Mouse (Mus musculus) forebrain, embryonic 14.5 days (tissue): Measurements from ENCODE around the gene Baiap2. TPM values are rescaled to one million over a fixed set of nuclear protein-coding genes. Genes with fewer than 3 reads are reported as not detected.

ENCODE experiments used
- ATAC-seq: fragments of 200-750 bp; cut with Nextera tagmentation; 2 replicates; pipeline ENCODE4 v1.8.0; 2017; ENCODE audit warnings: mild to moderate bottlenecking, moderate library complexity
- DNase-seq: peaks from one replicate; pipeline ENCODE4 v3.0.0-alpha.2; 2015; ENCODE audit warnings: low spot score
- H3K27ac ChIP-seq: fragments of 300-500 bp; sonication (generic); 2 replicates; pipeline ENCODE4 v1.5.1; 2014; ENCODE audit warnings: low read depth, mild to moderate bottlenecking, control low read depth, low read length, moderate library complexity
- H3K27me3 ChIP-seq: fragments of 300-500 bp; sonication (generic); replicated peaks from 2 replicates; pipeline ENCODE4 v1.6.1; 2014; ENCODE audit warnings: low read length, control low read depth, mixed read lengths; ENCODE audit not compliant: control insufficient read depth, insufficient read depth
- H3K36me3 ChIP-seq: fragments of 300-500 bp; sonication (generic); 2 replicates; pipeline ENCODE4 v1.6.1; 2014; ENCODE audit warnings: low read length, control low read depth; ENCODE audit not compliant: control insufficient read depth, insufficient read depth
- H3K4me1 ChIP-seq: fragments of 300-500 bp; sonication (generic); 2 replicates; pipeline ENCODE4 v1.6.1; 2014; ENCODE audit warnings: antibody characterized with exemption, low read length, control low read depth; ENCODE audit not compliant: control insufficient read depth, insufficient read depth
- H3K4me2 ChIP-seq: fragments of 300-500 bp; sonication (generic); 2 replicates; pipeline ENCODE4 v1.6.1; 2014; ENCODE audit warnings: mild to moderate bottlenecking, control low read depth, low read length
- H3K4me3 ChIP-seq: fragments of 300-500 bp; sonication (generic); 2 replicates; pipeline ENCODE4 v1.5.1; 2014; ENCODE audit warnings: low read depth, low read length, control low read depth
- H3K9ac ChIP-seq: fragments of 300-500 bp; sonication (generic); 2 replicates; pipeline ENCODE4 v1.6.1; 2014; ENCODE audit warnings: mild to moderate bottlenecking, low read length, control low read depth, moderate library complexity
- H3K9me3 ChIP-seq: fragments of 300-500 bp; sonication (generic); replicated peaks from 2 replicates; pipeline ENCODE4 v1.6.1; 2016; ENCODE audit warnings: low read length, control low read depth, mixed read lengths; ENCODE audit not compliant: control insufficient read depth
- WGBS: fragments of 180-500 bp; shearing (Covaris S2); extraction: QIAGEN DNeasy Blood & Tissue Kit; methylation state at CpG from one replicate; pipeline ENCODE4 v1.1.7; 2014; 5-methylcytosine and 5-hydroxymethylcytosine counted together
- polyA plus RNA-seq: library from polyadenylated mRNA; unstranded; fragments of >200 nt; fragmentation: Nextera tagmentation; extraction: Ambion mirVana; gene quantifications from 2 replicates; pipeline ENCODE4 v1.2.1, GENCODE M21; 2014

The Baiap2 gene
- polyA plus RNA-seq, 1 experiment from 2014 or later = 18.7 TPM

GRCm38 (mm10) chr11:119929603-119930265 is 12.8 kb upstream of the Baiap2 start:
- Histone ChIP-seq H3K27me3 (no peaks in the 10 kb centered on the region), H3K4me1 (no peaks in the 10 kb centered on the region), H3K4me2 (no peak overlapping the region), H3K9me3 (no peaks in the 10 kb centered on the region), H3K27ac (no peak overlapping the region), H3K9ac (no peak overlapping the region), H3K4me3 (no peak overlapping the region), H3K36me3 (no peaks in the 10 kb centered on the region)
- peak; percentile 34 for DNase-seq
- ATAC-seq = no peak
- 77% methylated on average over 6 of the region's 6 CpGs for WGBS

GRCm38 (mm10) chr11:119931809-119932208 is 10.8 kb upstream of the Baiap2 start:
- H3K9me3 ChIP-seq = no peaks in the 10 kb centered on the region
- no peaks in the 10 kb centered on the region for H3K27me3 ChIP-seq
- peaks cover 12% of the 10 kb centered on the region for H3K4me1 ChIP-seq
- no peak overlapping the region for H3K4me2 ChIP-seq
- WGBS = 84% methylated on average over 10 of the region's 10 CpGs
- no peaks in the 10 kb centered on the region for H3K36me3 ChIP-seq
- DNase-seq (no peak), ATAC-seq (no peak)
- H3K27ac ChIP-seq = no peak overlapping the region
- no peak overlapping the region for H3K9ac ChIP-seq
- H3K4me3 ChIP-seq = no peak overlapping the region

- no peaks in the 10 kb centered on the region for H3K27me3 ChIP-seq
- 65% methylated on average over 4 of the region's 4 CpGs for WGBS
- DNase-seq = no peak
- H3K9ac ChIP-seq = no peak overlapping the region
- H3K9me3 ChIP-seq = no peaks in the 10 kb centered on the region
- H3K4me1 ChIP-seq = peaks cover 12% of the 10 kb centered on the region
- H3K36me3 ChIP-seq = no peaks in the 10 kb centered on the region
- no peak for ATAC-seq
- no peak overlapping the region for H3K4me2 ChIP-seq
- H3K27ac ChIP-seq = no peak overlapping the region
- H3K4me3 ChIP-seq = no peak overlapping the region
Measured at GRCm38 (mm10) chr11:119933142-119933541, 9.4 kb upstream of the Baiap2 start.

GRCm38 (mm10) chr11:119933819-119934583 is 8.6 kb upstream of the Baiap2 start:
- no peak overlapping the region for H3K9ac ChIP-seq
- H3K27me3 ChIP-seq = no peaks in the 10 kb centered on the region
- no peak overlapping the region for H3K27ac ChIP-seq
- H3K4me2 ChIP-seq = no peak overlapping the region
- ATAC-seq (no peak), DNase-seq (no peak)
- WGBS = 87% methylated on average over 8 of the region's 8 CpGs
- H3K36me3 ChIP-seq = no peaks in the 10 kb centered on the region
- H3K9me3 ChIP-seq = no peaks in the 10 kb centered on the region
- peaks cover 13% of the 10 kb centered on the region for H3K4me1 ChIP-seq
- no peak overlapping the region for H3K4me3 ChIP-seq

- ATAC-seq = no peak
- peaks cover 19% of the 10 kb centered on the region for H3K4me1 ChIP-seq
- H3K27me3 ChIP-seq = no peaks in the 10 kb centered on the region
- H3K36me3 ChIP-seq = no peaks in the 10 kb centered on the region
- WGBS = 73% methylated on average over 8 of the region's 8 CpGs
- DNase-seq = peak; percentile 62
- H3K9ac ChIP-seq = no peak overlapping the region
- H3K4me2 ChIP-seq = no peak overlapping the region
- H3K27ac ChIP-seq = no peak overlapping the region
- H3K9me3 ChIP-seq = no peaks in the 10 kb centered on the region
- no peak overlapping the region for H3K4me3 ChIP-seq
Measured at GRCm38 (mm10) chr11:119934773-119935172, 7.8 kb upstream of the Baiap2 start.

DNA sequence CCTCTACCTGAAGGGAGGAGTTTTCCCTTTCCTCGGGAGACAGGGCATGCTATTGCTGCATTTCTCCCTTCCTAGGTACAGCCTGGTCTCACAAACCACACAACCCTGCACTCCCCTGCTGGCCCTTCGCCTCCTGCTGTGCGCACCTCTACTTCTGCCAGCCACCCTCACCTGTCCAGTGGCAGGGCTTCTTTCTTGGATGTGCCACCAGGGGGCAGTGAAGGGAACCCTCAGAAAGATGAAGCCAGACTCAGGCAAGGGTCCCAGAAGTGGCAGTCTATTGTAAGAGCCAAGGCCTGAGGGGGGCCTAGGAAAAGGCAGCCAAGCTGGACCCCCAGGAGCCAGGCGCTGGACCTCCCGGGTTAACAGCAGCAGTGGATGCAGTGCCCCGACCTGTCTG is 7.1 kb upstream of the Baiap2 start:
- Histone ChIP-seq H3K9ac (no peak overlapping the region), H3K9me3 (no peaks in the 10 kb centered on the region), H3K36me3 (no peaks in the 10 kb centered on the region), H3K4me1 (peaks cover 22% of the 10 kb centered on the region), H3K4me2 (no peak overlapping the region), H3K4me3 (no peak overlapping the region), H3K27me3 (no peaks in the 10 kb centered on the region), H3K27ac (peak overlapping the region; percentile 50; the same call in 1 of the 2 replicates)
- 25% methylated on average over 6 of the region's 6 CpGs for WGBS
- ATAC-seq = 0 out of 2 replicates have a peak, but pooled peaks have one; percentile 29
- peak; percentile 76 for DNase-seq

GRCm38 (mm10) chr11:119936456-119936855 is 6.1 kb upstream of the Baiap2 start:
- H3K9ac ChIP-seq = no peak overlapping the region
- WGBS = 73% methylated on average over 2 of the region's 2 CpGs
- peak overlapping the region; percentile 82 for H3K27ac ChIP-seq
- peak overlapping the region; percentile 2; the same call in 1 of the 2 replicates for H3K4me2 ChIP-seq
- H3K36me3 ChIP-seq = no peaks in the 10 kb centered on the region
- H3K9me3 ChIP-seq = no peaks in the 10 kb centered on the region
- H3K4me1 ChIP-seq = peaks cover 29% of the 10 kb centered on the region
- DNase-seq (no peak), ATAC-seq (no peak)
- H3K4me3 ChIP-seq = no peak overlapping the region
- H3K27me3 ChIP-seq = no peaks in the 10 kb centered on the region

GRCm38 (mm10) chr11:119937216-119937615 is 5.3 kb upstream of the Baiap2 start:
- DNase-seq = peak; percentile 80
- peak overlapping the region; percentile 82 for H3K27ac ChIP-seq
- no peaks in the 10 kb centered on the region for H3K36me3 ChIP-seq
- peaks cover 33% of the 10 kb centered on the region for H3K4me1 ChIP-seq
- no peak overlapping the region for H3K9ac ChIP-seq
- no peaks in the 10 kb centered on the region for H3K27me3 ChIP-seq
- WGBS = 60% methylated on average over 12 of the region's 12 CpGs
- no peaks in the 10 kb centered on the region for H3K9me3 ChIP-seq
- H3K4me3 ChIP-seq = no peak overlapping the region
- ATAC-seq = peak; percentile 51; the same call in 1 of the 2 replicates
- H3K4me2 ChIP-seq = peak overlapping the region; percentile 12; the same call in 1 of the 2 replicates
